Mouse (Mus musculus): ENCODE data around the gene Gm21117. TPM values are rescaled to one million over a fixed set of nuclear protein-coding genes. Genes with fewer than 3 reads are reported as not detected.
"Not testable (repeated sequence)": the region's sequence is repeated elsewhere in the genome, so short reads cannot be mapped to it uniquely, and the experiment has no call there.

Gene Gm21117
- total RNA-seq (2021) = not detected
- long read RNA-seq, experiment 1 = 0 reads
- long read RNA-seq, experiment 2 = 0 reads

DNA sequence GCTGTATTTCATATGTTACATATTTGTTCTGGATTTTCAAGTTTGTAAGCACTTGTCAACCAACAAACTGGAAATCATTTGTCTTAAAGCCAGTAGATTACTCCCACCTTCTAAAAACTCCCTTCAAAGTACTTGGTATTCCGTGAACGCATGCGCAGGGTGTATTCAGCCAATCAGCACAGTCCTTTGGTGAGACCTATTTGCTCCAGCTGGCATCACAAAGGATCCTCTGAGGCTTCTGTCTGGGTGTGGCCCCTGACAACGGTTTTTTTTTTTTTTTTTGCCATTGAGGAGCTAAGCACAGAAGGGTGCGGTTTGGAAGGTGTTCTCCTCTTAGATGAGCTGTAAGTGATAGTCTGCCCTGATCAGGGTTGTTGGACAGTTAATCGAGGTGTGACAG, at the start of gene Gm21117:
Gm21117 (plus strand) TSS at position 301 of the 400 bp plus-strand sequence.
- DNase-seq (ENCODE audit: low spot score in 2 of 2) = not testable (repeated sequence)

Data from gastrocnemius, postnatal 4 days (tissue).